Mouse (Mus musculus) CD4-positive, CD25-positive, alpha-beta regulatory T cell, adult 4 months (primary cell): ENCODE data around the gene Radil. TPM values are rescaled to one million over a fixed set of nuclear protein-coding genes. Genes with fewer than 3 reads are reported as not detected.

Source experiments
- ATAC-seq: one replicate; pipeline ENCODE4 v1.8.0; 2017
- polyA plus RNA-seq, 2 experiments: library from polyadenylated mRNA; unstranded; fragments of 100-300 nt; shearing (Covaris generic); gene quantifications; one replicate each; pipeline ENCODE4 v1.2.1; 2017

Radil gene
- polyA plus RNA-seq: not detected

DNA sequence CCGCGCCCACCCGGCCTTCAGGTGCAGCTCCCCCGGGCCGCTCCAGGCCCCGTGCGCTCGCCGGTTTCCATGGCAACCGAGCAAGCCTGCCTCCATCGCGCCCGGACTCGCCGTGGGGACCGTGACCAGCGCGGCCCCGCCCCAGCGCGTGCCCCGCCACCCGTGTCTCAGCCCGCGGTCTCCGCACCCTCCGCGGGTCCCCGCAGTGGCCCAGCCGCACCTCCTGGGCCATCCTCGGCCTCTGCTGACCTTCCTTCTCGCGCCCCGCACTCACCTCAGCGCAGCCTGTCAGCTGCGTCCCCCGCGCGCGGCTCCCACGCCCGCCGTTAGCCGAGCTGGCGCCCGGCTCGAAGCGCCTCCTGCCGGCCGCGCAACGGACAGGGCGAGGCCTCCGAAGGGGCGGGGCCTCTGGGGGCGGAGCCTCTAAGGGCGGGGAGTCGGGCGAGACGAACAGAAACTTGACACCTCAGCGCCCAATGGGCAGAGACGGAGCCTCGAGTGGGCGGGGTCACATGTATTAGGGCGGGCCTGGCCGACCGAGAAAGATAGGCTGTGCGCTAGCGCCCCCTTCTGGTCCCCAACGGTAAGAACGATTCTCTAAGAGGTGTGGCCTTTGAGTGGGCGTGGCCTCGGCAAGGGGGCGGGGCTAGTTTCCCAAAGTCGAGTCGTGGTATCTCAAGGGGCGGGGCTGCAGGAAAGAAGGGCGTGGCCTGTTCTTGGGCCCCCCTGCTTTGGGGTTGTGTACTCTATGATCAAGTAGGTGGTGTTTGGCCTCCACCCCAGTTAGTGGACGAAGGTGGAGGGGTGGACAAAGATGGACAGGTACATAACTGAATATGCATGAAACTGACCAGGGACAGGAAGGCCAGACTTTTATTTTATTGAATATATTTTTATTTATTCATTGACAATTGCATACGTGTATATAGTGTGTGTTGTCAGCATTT lies at the start of gene Radil:
TSS of gene Radil (minus strand) at position 393 of the 947 bp plus-strand sequence.
- no peak for ATAC-seq

DNA sequence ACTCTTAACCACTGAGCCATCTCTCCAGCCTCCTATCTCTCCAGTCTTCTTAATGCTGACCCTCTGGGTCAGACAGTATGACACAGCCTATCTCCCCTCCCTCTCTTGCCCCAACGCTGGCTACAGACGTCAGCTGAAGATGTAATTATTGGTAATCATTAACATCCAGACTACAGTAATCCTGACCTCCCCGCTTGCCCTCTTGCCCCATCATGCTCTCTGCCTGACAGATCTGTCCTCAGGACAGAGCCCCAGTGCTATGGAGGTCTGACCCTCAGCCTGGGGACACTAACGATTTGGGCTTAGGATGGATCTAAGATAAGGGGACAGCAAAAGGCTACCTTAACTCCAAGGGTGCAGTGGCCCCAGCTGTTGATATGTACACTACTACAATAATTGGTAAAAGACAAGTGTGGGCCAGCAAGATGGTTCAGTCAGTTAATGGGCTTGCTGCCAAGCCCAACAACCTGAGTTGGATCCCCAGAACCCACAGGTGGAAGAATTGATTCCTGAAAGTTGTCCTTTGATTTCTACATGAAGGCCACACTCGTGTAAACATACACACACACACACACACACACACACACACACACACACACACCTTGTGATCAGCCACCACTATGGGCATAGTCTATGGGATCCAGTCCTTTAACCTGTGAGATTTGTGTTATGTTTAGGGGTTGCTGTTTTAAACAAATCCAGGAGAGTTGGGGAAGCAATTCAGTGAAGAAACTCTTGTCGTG lies 46.9 kb upstream of the Radil start:
- ATAC-seq: no peak

DNA sequence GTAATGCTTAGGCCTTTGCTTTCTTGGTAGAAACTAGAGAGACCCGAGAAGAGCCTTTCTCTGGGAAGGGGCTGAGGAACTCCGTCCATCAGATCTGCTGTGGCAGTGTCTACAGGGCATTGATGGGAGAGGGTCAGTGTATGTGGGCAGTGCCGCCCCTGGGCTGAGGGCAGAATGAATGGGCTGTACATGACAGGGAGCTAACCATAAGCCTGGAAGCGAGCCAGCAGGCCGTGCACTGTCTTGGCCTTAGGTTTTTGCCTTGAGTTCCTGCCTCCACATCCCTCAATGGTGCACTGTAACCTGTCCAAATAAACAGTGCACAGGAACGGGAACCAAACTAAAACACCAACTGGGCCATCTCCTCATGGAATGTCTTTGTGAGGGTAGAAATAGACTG lies 45.8 kb upstream of the Radil start:
- no peak for ATAC-seq

DNA sequence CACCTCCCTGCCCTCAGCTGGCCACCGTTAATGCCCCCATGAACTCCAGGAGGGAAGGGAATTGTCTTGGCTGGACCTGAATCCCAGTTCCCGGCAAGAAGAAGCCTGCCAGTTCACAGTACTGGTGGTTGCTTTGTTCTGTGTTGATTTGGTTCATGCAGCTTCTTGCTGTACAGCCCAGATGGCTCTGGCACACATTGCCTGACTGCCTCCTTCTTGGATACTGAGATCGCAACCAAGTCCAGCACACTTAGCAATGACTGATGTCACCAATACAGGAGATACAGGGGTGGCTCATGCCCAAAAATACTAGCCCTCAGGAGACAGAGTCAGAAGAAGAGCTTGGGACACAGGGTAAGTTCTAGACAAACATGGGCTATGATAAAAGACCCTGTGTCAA lies 44.8 kb upstream of the Radil start:
- no peak for ATAC-seq

DNA sequence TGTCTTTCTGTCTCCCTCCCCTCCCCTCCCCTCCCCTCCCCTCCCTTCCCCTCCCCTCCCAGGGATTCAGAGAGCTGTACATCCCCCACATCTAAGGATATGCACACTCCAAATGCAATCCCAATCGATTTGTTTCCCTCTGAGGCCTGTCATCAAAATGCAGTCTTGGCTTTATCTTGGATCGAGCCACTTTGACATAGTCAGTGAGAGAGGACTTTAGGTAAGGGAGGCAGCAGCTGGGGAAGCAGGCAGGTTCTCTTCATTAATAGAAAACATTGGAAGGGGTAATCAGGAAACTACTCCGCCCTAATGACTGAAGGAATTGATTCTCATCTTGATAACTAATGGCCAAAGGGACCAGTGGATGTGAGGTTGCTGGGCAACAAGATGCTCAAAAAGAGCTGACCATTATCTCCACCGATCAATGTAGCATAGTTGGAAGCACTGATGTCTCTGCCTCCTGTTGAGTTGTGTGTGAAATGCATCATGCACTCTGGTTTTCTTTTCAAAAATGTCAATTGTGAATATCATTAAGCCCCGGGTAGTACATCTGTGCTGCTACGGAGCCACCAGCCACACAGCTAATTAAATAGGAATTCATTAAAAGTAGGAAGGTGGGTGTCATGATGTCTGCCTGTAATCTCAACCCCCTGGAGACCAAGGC lies 40.2 kb upstream of the Radil start:
- no peak for ATAC-seq

DNA sequence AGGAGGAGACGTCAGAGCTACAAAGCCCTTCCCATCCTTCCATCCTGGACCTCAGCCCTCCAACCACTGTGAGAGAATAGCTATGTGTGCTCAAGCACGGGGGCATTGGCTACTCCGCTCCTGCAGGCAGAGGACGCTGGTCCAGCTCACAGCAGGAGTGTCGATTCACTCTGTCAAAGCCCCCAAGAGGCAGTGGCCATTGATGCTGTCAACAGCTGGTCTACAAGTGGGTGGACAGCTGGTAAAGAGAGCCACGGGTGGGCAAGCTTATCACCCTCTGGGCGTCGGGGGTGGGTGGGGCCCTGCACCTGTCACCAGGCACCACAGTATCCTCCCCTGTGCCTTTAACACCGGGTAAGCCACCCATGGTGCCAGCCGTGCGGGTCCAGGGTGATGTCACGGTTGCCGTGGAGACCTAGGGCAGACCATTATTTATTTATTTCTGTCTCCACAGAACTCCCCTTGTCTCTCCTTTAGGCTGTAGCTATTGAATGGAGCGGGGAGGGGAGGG lies 32.8 kb upstream of the Radil start:
- no peak for ATAC-seq

DNA sequence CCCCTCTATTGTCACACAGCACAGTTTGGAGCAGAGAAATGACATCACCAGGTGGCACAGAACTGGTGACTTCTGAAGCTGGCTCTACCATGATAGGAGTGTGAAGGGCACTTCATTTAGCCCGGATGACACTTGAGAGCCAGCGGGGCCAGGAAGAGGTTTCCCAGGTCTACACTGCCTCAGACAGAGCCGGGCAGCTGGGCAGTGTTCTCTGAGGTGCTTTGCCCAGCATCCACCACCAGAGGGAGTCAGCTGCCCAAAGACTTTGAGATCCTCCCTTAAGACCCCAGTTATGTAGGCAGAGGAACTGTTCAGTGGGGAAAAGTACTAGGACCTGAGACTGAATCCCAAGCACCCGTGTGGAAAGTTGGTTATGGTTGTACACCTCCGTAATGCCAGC lies 30.6 kb upstream of the Radil start:
- no peak for ATAC-seq

DNA sequence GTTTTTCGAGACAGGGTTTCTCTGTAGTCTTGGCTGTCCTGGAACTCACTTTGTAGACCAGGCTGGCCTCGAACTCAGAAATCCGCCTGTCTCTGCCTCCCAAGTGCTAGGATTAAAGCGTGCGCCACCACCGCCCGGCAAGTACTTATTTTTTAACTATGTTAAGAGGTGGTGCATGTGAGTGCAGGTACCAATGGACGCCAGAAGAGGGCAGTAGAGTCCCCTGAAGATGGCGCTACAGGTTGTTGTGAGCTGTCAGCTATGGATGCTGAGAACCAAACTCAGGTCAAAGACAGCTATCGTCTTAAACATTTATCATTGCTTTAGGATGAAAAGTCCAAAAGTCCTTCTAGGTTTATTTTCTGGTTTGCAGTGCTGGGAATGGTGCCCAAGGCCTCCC lies 27.3 kb upstream of the Radil start:
- no peak for ATAC-seq

DNA sequence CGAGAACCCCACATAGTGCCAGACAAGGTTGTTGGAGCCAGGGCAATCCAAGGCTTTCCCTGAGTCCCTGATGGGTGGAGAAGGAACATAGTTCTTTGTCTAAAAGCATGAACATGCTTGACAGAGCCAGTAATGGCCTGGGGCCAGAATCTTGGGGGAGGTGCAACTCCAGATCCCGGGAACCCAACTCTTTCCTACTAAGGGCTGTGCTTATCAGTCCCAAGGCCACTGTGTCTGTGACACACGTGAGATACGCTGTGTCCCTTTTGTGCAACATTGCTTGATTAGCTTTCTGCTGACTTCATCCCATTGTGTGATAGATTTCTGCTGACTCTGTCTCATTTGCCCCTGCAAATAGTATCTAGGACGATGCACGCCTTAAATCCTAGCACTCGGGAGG lies 25.9 kb upstream of the Radil start:
- ATAC-seq: no peak

DNA sequence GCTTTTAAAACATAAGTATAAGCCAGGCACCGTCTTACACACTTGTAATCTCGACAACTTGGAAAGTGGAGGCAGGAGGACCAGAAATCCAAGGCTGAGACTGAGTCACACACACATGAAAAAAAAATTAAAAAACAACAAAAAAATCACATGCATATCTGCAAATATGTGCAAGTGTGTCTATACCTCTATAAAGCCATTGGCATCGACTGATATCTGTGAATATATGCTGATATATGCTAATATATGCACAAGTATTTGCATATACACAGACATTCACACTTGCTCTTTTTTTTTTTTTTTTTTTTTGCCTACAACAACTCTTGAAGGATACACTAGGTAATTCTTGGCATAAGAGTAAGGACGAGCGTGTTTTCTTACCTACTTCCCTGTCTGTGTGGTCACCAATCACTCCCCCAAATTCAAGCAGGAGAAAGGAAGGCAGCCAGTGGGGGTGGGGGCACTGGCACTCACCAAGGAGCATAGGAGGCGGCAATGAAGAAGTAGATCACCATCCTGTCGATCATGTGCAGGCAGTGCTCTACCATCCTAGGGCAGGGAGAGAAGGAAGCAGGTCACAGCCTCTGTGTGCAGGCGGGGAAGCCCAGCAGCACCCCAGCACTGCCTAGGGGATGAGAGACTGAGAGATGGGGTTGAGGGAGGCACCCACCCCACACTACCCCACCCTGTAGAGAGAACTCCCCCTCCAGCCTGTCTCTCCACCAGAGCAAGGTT lies 23.6 kb upstream of the Radil start:
- ATAC-seq: no peak

DNA sequence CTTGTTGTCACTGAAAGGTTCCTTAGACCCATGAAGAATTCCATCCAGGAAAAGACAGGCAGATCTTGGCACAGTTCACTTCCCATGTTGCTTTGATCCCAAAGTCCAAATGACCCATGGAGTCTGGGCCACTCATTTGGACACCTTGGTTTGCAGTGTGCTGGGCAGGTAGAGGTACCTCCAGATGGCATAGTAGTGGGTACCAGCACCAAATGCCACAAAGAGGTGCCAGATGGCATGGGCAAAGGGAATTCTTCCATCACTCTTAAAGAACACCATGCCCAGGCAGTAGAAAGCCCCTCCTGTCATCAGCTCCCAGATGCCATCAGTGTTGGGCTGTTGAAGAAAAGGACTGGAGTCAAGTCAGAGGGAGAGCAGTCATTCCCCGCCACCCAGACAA lies 13.7 kb upstream of the Radil start:
- no peak for ATAC-seq

DNA sequence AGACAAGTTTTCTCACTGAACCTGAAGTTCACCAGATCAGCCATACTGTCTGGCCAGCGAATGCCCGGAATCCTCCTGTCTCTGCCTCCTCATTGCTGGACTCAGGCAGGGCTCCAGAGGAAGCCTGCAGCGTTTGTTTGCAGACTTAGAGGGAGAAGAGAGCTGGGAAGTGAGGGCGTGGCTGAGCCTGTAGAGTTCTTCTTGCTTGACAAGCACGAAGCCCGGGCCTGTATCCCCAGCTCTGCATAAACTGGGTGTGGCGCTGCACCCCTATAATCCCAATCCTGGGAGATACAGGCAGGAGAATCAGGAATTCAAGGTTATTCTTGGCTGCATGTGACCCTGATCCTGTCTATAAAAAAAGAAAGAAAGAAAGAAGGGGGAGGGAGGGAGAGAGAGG lies 9.4 kb upstream of the Radil start:
- ATAC-seq: no peak

DNA sequence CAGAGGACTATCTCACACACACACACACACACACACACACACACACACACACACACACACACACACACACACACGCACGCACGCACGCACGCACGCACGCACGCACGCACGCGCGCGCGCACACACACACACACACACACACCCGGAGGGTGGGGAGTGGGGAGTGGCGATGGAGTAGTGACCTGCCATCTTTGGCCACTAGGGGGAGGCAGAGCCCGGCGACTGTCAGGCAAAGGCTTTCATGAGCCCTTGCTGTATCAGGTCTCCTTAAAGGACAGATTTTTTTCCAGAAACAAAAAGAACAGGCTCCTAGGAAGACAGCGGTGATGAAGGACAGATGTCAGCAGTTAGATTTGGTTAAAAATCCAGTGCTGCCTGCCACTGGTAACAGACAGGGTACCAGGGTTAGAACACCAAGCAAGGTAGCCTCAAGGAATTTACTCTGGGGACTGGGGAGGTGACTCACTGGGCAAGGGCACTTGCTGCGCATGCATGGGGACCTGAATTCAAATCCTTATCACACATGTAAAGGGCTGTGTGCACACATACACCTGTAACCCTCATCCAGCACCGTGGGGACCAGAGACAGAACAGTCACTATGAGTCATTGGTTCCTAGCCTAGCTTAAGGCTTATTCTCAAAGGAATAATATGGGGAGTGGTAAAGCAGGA lies 6.6 kb upstream of the Radil start:
- ATAC-seq: no peak

DNA sequence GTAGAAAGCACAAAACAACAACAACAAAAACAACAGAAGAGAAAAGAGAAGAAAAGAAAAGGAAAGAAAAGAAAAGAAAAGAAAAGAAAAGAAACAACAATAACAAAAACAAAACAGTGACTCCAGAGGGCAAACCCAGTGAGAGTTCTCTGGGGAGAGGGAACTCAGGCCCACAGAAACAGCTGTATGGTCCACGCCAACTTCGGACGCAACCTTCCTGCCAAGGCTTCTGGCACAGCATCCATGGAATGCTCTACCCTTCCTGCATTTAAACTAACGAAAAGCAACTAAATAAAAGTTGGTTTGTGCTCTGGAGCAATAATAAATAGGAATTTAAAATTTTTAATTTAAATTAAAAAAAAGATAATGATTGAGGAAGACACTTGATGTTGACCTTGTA lies 5.8 kb upstream of the Radil start:
- ATAC-seq: no peak

DNA sequence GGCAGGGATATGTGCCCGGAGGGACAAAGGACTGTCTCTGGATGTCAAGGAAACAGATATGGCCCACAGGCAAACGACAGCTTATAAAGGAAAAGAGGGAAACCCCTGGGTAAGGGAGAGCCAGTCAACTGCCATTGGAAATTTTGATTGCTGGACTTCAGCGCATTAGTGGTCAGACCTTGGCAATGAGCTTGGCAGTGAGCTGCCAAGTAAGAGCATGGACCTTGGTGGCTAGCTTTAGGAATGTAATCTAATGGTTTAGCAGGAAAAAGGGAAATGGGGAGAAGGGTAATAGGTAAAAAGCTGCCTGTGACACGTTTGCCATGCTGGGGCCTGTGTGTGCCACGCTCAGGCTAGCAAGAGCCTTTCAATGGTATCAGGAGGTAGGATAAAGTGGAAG lies 5.0 kb upstream of the Radil start:
- no peak for ATAC-seq

DNA sequence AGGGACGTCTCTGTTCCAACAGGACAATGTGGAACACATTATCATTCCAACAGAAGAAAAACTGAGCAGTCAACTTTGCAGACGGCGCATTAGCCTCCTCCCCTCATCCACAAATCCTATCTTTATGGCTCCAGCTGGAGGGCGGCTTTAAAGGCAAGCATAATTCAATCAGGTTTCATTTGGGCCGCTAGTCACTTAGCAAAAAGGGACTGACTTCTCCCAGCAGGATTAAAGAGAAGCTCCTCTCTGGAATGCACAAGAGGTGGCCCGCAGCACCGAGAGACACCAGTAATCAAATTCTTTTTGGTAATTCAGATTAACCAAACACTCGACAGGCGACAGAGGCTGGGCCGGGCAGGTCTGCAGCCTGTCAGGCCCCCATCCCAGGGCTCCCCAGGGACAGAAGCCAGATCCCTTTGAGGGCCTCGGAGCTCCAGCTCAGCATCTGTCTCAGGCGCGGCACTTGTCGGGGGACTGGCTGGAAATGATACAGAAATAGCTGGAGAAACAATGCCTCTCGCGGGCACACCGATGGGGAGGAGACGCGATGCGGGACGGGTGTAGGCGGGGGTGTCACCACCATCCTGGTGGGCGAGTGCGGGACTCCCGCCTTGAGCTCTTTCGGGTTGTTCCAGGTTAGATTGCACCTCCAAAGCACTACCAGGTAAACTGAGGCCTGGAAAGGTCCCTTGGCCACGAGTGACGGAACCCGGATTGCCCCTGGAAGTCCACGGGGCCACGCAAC lies 765 bp downstream of the Radil start:
- ATAC-seq: no peak

DNA sequence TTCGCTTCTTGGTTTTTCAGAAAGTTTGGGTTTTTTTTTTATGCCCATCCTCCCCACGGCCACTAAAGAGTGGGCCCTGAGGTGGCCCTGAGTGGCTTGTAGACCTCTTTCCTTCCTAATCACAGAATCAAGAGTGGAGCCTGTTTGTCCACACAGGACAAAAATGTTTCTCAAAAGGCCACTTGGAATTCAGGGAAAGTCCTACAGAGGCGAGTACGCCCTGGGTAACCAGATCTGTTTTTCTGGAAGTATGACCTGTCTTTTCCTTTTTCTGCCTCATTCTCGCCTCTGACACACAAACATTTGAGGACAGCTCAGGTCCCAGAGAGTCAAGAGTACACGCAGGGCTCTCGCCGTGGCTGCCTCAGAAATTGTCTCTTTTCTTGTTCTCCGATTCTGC lies 1.5 kb downstream of the Radil start:
- ATAC-seq: no peak

DNA sequence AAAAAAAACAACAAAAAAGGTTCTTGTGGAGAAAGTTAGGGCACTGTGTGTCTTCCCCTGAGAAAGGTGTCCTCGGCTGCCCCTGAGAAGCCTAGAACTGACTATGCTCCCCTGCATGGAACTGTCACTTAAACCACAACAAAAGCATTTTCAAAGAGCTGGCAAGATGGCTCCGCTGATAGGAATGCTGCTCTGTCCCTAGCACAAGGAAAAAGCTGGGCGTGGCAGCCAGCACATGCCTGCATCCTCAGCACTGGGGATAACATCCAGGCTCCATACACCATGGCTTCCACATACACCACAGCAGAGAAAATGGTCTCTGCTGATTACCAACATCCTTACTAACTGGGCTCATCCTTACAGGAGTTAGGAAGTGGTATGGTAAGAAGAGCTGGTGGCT lies 3.8 kb downstream of the Radil start:
- no peak for ATAC-seq

DNA sequence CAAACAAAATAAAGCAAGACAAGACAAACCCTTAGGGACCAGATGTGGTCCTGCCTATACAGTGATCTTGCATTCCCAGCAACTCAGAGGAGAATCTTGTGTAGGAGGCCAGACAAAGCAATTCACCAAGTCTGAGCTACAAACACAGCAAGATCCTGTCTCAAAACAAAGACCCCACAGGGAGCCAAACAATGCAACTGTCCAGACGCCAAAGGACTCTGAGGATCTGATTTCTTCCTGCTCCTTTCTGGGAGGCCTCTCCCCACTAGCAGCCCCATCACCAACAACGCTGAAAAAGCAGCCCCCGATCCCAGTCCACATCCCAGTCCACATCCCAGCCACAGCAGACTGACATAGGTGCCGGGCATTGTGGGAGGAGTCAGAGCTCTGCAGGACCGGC lies 4.6 kb downstream of the Radil start:
- no peak for ATAC-seq

DNA sequence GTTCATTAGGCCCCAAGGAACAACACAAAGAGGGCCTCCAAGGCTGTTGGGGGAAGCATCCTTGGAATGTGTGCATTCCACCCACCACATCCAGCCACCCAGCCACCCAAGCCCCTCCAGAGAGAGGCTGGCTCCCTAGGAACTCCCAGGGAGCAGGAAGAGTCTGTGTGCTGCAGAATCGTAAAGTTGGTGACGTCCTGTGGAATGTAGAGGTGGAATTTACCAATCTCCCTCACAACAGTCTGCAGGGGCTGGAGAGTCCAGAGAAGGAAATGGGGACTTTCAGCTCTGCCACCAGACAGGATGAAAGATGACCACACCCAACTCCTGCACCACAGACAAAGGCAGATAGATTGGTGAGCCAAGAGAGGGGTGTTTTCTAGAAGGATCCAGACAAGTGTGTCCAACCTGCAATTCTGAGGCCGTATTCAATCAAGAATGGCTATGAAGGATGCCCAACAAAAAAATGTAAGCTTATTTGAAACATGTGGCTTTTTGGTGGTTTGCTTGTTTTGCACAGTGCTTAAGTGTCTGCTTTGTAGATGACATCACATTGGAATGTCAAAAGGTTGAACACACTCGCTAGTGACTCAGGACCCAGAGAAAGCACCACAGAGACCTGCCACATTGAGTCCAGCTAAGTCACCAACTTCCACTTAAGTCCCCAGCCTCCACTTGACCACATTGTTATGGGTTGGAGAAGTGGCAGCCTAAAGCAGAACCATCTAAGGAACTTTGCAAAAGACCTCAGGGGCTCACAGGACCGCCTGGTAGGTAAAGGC lies 5.7 kb downstream of the Radil start:
- ATAC-seq: no peak
